Mouse (Mus musculus) stomach, postnatal 0 days (tissue): Measurements from ENCODE around the gene Zdhhc19. TPM values are rescaled to one million over a fixed set of nuclear protein-coding genes. Genes with fewer than 3 reads are reported as not detected.
A peak's percentile ranks its signal among the peaks of the same experiment; 100 is the strongest.

ENCODE experiments used
- ATAC-seq: fragments of 200-750 bp; cut with Nextera tagmentation; 2 replicates; pipeline ENCODE4 v1.8.0; 2017; ENCODE audit not compliant: low FRiP score, low TSS enrichment
- DNase-seq: peaks from one replicate; pipeline ENCODE4 v3.0.0-alpha.2; 2016; ENCODE audit warnings: low spot score
- H3K27ac ChIP-seq: fragments of 300-500 bp; sonication (generic); replicated peaks from 2 replicates; pipeline ENCODE4 v1.5.1; 2014; ENCODE audit warnings: mild to moderate bottlenecking, control low read depth
- H3K27me3 ChIP-seq: fragments of 300-500 bp; sonication (generic); 2 replicates; pipeline ENCODE4 v1.6.1; 2014; ENCODE audit warnings: low read length; ENCODE audit not compliant: control insufficient read depth, insufficient read depth
- H3K36me3 ChIP-seq: fragments of 300-500 bp; sonication (generic); 2 replicates; pipeline ENCODE4 v1.6.1; 2014; ENCODE audit warnings: low read length, mixed read lengths; ENCODE audit not compliant: control insufficient read depth, insufficient read depth
- H3K4me1 ChIP-seq: fragments of 300-500 bp; sonication (generic); replicated peaks from 2 replicates; pipeline ENCODE4 v1.6.1; 2014; ENCODE audit warnings: antibody characterized with exemption; ENCODE audit not compliant: control insufficient read depth, insufficient read depth
- H3K4me2 ChIP-seq: fragments of 300-500 bp; sonication (generic); replicated peaks from 2 replicates; pipeline ENCODE4 v1.6.1; 2014; ENCODE audit warnings: low read depth, mild to moderate bottlenecking, control low read depth, moderate library complexity
- H3K4me3 ChIP-seq: fragments of 300-500 bp; sonication (generic); 2 replicates; pipeline ENCODE4 v1.5.1; 2014; ENCODE audit warnings: low read depth, low read length, control low read depth
- H3K9ac ChIP-seq: fragments of 300-500 bp; sonication (generic); 2 replicates; pipeline ENCODE4 v1.6.1; 2014; ENCODE audit warnings: mild to moderate bottlenecking, low read length, control low read depth, mixed read lengths
- H3K9me3 ChIP-seq: fragments of 300-500 bp; sonication (generic); 2 replicates; pipeline ENCODE4 v1.6.1; 2016; ENCODE audit warnings: low read length; ENCODE audit not compliant: control insufficient read depth
- CTCF ChIP-seq: IDR thresholded peaks from 2 replicates; pipeline ENCODE4 v1.5.1; 2016; ENCODE audit warnings: antibody characterized with exemption, low read depth, mild to moderate bottlenecking, moderate library complexity
- EP300 ChIP-seq: optimal IDR thresholded peaks from 2 replicates; pipeline ENCODE3; 2016; ENCODE audit warnings: antibody characterized with exemption
- WGBS: fragments of 180-500 bp; shearing (Covaris S2); extraction: QIAGEN DNeasy Blood & Tissue Kit; methylation state at CpG from one replicate; pipeline ENCODE4 v1.1.7; 2014; 5-methylcytosine and 5-hydroxymethylcytosine counted together
- polyA plus RNA-seq: library from polyadenylated mRNA; unstranded; fragments of >200 nt; fragmentation: Nextera tagmentation; extraction: Ambion mirVana; gene quantifications from 2 replicates; pipeline ENCODE4 v1.2.1, GENCODE M21; 2015

The Zdhhc19 gene
- polyA plus RNA-seq: not detected in 2 replicates

DNA sequence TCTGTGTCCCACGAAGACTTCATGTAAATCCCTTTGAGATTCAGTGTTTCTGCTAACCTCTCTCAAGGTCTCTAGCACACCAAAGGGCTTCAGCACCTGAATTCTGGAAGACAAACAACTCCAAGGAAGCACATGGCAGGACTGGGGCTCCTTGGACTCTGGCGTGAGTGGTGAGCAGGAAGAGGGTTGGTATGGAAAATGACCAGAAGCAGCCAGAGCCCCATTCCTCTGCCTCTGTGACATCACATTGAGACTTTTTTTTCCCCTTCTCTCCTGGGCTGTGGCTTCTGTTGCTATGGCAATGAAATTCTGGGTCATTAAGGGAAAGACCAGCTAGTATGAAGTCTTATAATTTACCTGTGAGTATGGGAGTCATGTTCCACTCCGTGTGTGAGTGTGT, at the start of gene Zdhhc19:
Zdhhc19 (plus strand) TSS at position 301 of the 400 bp plus-strand sequence.
- H3K4me1 ChIP-seq: no peaks in the 10 kb centered on the region
- 75% methylated on average over 3 of the region's 3 CpGs for WGBS
- H3K27ac ChIP-seq: no peak within 1 kb of the TSS
- TF ChIP-seq EP300 (no peak), CTCF (no peak)
- H3K36me3 ChIP-seq: no peaks in the 10 kb centered on the region
- no peaks in the 10 kb centered on the region for H3K27me3 ChIP-seq
- no peak for ATAC-seq
- no peaks in the 10 kb centered on the region for H3K9me3 ChIP-seq
- H3K4me2 ChIP-seq: no peak within 1 kb of the TSS
- no peak within 1 kb of the TSS for H3K9ac ChIP-seq
- DNase-seq: no peak
- no peak within 1 kb of the TSS for H3K4me3 ChIP-seq

GRCm38 (mm10) chr16:32446563-32447138, 49.4 kb upstream of the Zdhhc19 start:
- Histone ChIP-seq H3K4me2 (no peak overlapping the region), H3K9me3 (no peaks in the 10 kb centered on the region), H3K4me3 (no peak overlapping the region), H3K27me3 (no peaks in the 10 kb centered on the region), H3K27ac (no peak overlapping the region), H3K4me1 (no peaks in the 10 kb centered on the region), H3K9ac (no peak overlapping the region), H3K36me3 (no peaks in the 10 kb centered on the region)
- no peak for ATAC-seq
- 67% methylated on average over 2 of the region's 2 CpGs for WGBS
- TF ChIP-seq EP300: no peak
- no peak for TF ChIP-seq CTCF
- DNase-seq: no peak

GRCm38 (mm10) chr16:32449665-32450064, 46.4 kb upstream of the Zdhhc19 start:
- WGBS: 56% methylated on average over 3 of the region's 3 CpGs
- Histone ChIP-seq H3K27ac (peak overlapping the region; percentile 77), H3K4me1 (no peaks in the 10 kb centered on the region), H3K4me3 (no peak overlapping the region), H3K36me3 (peaks cover 7% of the 10 kb centered on the region), H3K4me2 (no peak overlapping the region), H3K27me3 (no peaks in the 10 kb centered on the region), H3K9me3 (no peaks in the 10 kb centered on the region), H3K9ac (no peak overlapping the region)
- TF ChIP-seq EP300 (no peak), CTCF (no peak)
- DNase-seq (peak; percentile 58), ATAC-seq (peak; percentile 81)

- Histone ChIP-seq H3K4me2 (no peak overlapping the region), H3K27ac (peak overlapping the region; percentile 77), H3K27me3 (no peaks in the 10 kb centered on the region), H3K4me3 (no peak overlapping the region), H3K4me1 (no peaks in the 10 kb centered on the region), H3K9ac (no peak overlapping the region), H3K9me3 (no peaks in the 10 kb centered on the region), H3K36me3 (peaks cover 7% of the 10 kb centered on the region)
- 94% methylated on average over 2 of the region's 2 CpGs for WGBS
- TF ChIP-seq EP300: no peak
- TF ChIP-seq CTCF: no peak
- ATAC-seq (no peak), DNase-seq (no peak)
Measured at GRCm38 (mm10) chr16:32450133-32450532, 45.9 kb upstream of the Zdhhc19 start.

DNA sequence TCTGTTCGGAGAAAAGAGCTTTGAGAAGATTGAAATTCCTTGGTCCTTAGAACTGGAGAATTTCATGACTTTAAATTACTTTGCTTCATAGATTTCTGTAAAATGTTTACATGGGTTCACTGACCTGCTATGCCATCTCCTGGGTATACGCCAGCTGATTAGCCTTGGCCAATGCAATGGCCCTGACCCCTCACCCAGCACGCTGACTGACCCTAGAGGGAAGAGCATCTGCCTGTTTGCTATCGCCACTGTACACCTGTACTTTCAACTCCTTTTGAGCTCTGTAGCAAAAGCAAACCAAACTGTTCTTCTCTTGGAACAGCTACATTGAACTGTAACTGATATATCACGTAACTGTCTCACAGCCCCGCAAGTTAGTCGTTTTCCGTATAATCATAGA, 43.0 kb upstream of the Zdhhc19 start:
- no peak for TF ChIP-seq EP300
- no peak for TF ChIP-seq CTCF
- ATAC-seq: no peak
- DNase-seq: no peak
- Histone ChIP-seq H3K9me3 (no peaks in the 10 kb centered on the region), H3K4me3 (no peak overlapping the region), H3K27me3 (no peaks in the 10 kb centered on the region), H3K4me2 (no peak overlapping the region), H3K36me3 (peaks cover 9% of the 10 kb centered on the region), H3K9ac (no peak overlapping the region), H3K4me1 (no peaks in the 10 kb centered on the region), H3K27ac (no peak overlapping the region)
- 88% methylated on average over 8 of the region's 8 CpGs for WGBS

DNA sequence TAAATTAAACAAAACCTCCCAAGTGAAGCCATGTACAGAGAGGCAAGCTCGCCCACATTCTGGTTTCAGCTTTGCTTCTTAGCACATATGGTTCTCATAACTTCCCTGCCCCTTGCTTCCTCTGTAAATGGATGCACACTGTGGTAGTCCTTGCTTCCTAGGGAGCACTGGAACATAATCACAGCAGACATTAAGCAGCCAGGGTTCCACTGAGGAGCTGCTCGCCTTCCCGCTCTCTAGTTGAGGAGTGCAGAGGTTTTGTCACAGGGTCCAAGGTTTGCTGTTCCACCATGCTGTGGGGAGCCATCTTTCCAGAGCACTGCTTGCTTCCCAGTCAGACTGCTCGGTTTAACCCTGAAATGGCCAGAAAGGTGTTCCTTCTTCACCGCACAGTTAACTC, 41.4 kb upstream of the Zdhhc19 start:
- DNase-seq: no peak
- no peak overlapping the region for H3K27ac ChIP-seq
- WGBS: 89% methylated on average over 5 of the region's 5 CpGs

More for the DNA sequence above, 41.4 kb upstream of the Zdhhc19 start:
- TF ChIP-seq EP300 (no peak), CTCF (no peak)
- H3K27me3 ChIP-seq: no peaks in the 10 kb centered on the region
- no peak overlapping the region for H3K9ac ChIP-seq
- peaks cover 9% of the 10 kb centered on the region for H3K36me3 ChIP-seq
- no peak for ATAC-seq
- no peaks in the 10 kb centered on the region for H3K4me1 ChIP-seq
- H3K4me3 ChIP-seq: no peak overlapping the region
- H3K9me3 ChIP-seq: no peaks in the 10 kb centered on the region
- H3K4me2 ChIP-seq: no peak overlapping the region
